Comparison of ENCODE assay signal across 9 mouse cellular contexts in the genomic region with DNA sequence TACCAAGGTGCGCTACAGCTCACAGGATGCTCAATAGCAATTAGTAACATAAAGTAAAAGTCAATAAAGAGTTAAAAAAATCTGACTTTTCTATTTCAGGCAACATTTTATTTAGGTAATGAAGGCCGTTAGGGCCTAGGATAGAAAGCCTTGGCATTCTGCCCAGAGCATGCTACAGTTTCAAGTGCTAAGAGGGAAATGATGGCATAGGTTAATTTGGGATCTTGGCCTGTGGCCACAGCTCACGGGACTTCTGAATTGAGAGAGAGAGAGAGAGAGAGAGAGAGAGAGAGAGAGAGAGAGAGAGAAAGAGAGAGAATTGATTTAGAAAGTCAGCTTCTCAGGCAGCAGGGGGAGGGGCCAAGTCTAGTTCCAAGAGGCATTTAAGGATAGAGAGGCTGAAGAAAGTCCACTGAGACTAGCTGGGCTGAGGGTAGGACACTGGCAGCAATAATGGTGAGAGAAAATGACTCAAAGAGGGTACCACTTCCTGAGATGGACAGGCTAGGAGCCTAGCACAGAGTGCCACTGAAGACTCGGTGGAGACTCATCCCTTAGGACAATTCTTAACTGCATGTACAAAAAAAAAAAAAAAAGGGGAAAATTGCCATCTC. TPM values are rescaled to one million over a fixed set of nuclear protein-coding genes. Genes with fewer than 3 reads are reported as not detected.
DNase-seq lines count a peak whose midpoint lies in the region; ATAC-seq and TF ChIP-seq lines count a peak whose summit lies in the region.
"Had no signal": no experiment of that assay in that cellular context is flagged by ENCODE, and none has a peak within 500 bp of the region (broad histone marks: within the 10 kb centered on the region; RNA-seq: fewer than 3 reads in every experiment).

No protein-coding gene starts in this region.

- no peak overlapping the region for H3K9ac ChIP-seq in limb, embryonic 13.5 days

- 40% methylated on average over 4 of the region's 4 CpGs for WGBS in cerebellum, adult 2 months
- WGBS in limb, embryonic 13.5 days: 33% methylated on average over 4 of the region's 4 CpGs

- no peak overlapping the region for H3K27ac ChIP-seq in cerebellum, adult 2 months (ENCODE audit: insufficient read depth, low read length)
- H3K27ac ChIP-seq in limb, embryonic 13.5 days: 0 out of 2 replicates have a peak overlapping the region, but pooled peaks have one; percentile 22

- no peak for TF ChIP-seq POLR2A in cerebellum, adult 2 months (IDR thresholded peaks at IDR 0.05; ENCODE audit: borderline replicate concordance, insufficient read depth, low read length)

- H3K9me3 ChIP-seq in limb, embryonic 13.5 days: 0 out of 2 replicates have a peak, but pooled peaks cover 3% of the 10 kb centered on the region

- peak; percentile 18 to 45 for DNase-seq in cerebellum, adult 2 months
- DNase-seq in cerebellum, adult 11-12 months: no peak
- DNase-seq in right cerebral cortex, postnatal 4 days: peak; percentile 41
- DNase-seq in right cerebral cortex, adult 18-20 months: no peak
- peak; percentile 83 to 92 for DNase-seq in heart, postnatal 14 days
- DNase-seq in testis, postnatal 10 days (ENCODE audit: low spot score): peak; percentile 77
- DNase-seq in spleen, postnatal 14 days (ENCODE audit: low spot score in 2 of 2): no peak

- no peak for TF ChIP-seq CTCF in cerebellum, adult 2 months (IDR thresholded peaks at IDR 0.05; ENCODE audit: borderline replicate concordance, insufficient read depth, low read depth, low read length)

- peak overlapping the region; percentile 16 for H3K4me2 ChIP-seq in limb, embryonic 13.5 days (replicated peaks)

- peak; percentile 64; the same call in 1 of the 2 replicates for ATAC-seq in limb, embryonic 13.5 days (ENCODE audit: low FRiP score, low read depth)

- no peaks in the 10 kb centered on the region for H3K27me3 ChIP-seq in cerebellum, adult 2 months (ENCODE audit: control insufficient read depth, insufficient read depth, low read length)
- no peaks in the 10 kb centered on the region for H3K27me3 ChIP-seq in limb, embryonic 13.5 days

- intact Hi-C loops in heart, postnatal 14 days (cut with DNase I): no loop called here

- H3K4me1 ChIP-seq in cerebellum, adult 2 months (ENCODE audit: control insufficient read depth, insufficient read depth, low read length): no peaks in the 10 kb centered on the region
- peaks cover 22% of the 10 kb centered on the region for H3K4me1 ChIP-seq in limb, embryonic 13.5 days

- H3K4me3 ChIP-seq in cerebellum, adult 2 months (replicated peaks; ENCODE audit: insufficient read depth, low read depth, low read length): no peak overlapping the region
- no peak overlapping the region for H3K4me3 ChIP-seq in limb, embryonic 13.5 days

- H3K36me3 ChIP-seq in limb, embryonic 13.5 days: no peaks in the 10 kb centered on the region

RNA-seq across cellular contexts. Expression of a gene that starts 52.6 kb away (rescaled TPM):
- 0.05 TPM in 1 of 2 replicates, not detected in the other for polyA plus RNA-seq in cerebellum, adult 2 months (2012; rRNA removed)
- under 1 TPM; 0.19 to 0.22 TPM for total RNA-seq in heart, postnatal 14 days (2021)
- 4.0 and 5.8 TPM in 2 replicates for polyA plus RNA-seq in limb, embryonic 13.5 days (2015; fragmentation: Nextera tagmentation; extraction: Ambion mirVana)
- total RNA-seq: common myeloid progenitor, adult 5-6 weeks had no signal

Comparison
In these comparisons a context has a peak if more than half of its experiments do, and no peak if none do; other contexts are left out.
1. DNase-seq: peak in cerebellum, adult 2 months (2 of 2), right cerebral cortex, postnatal 4 days (single experiment), heart, postnatal 14 days (2 of 2) and testis, postnatal 10 days (single experiment); none in cerebellum, adult 11-12 months (single experiment), right cerebral cortex, adult 18-20 months (single experiment) and spleen, postnatal 14 days (0 of 2).